Mouse (Mus musculus): ENCODE results near the gene Ddi2. TPM values are rescaled to one million over a fixed set of nuclear protein-coding genes. Genes with fewer than 3 reads are reported as not detected.

The Ddi2 gene
- 6.3 TPM for polyA plus RNA-seq (2017; shearing (Covaris generic))

DNA sequence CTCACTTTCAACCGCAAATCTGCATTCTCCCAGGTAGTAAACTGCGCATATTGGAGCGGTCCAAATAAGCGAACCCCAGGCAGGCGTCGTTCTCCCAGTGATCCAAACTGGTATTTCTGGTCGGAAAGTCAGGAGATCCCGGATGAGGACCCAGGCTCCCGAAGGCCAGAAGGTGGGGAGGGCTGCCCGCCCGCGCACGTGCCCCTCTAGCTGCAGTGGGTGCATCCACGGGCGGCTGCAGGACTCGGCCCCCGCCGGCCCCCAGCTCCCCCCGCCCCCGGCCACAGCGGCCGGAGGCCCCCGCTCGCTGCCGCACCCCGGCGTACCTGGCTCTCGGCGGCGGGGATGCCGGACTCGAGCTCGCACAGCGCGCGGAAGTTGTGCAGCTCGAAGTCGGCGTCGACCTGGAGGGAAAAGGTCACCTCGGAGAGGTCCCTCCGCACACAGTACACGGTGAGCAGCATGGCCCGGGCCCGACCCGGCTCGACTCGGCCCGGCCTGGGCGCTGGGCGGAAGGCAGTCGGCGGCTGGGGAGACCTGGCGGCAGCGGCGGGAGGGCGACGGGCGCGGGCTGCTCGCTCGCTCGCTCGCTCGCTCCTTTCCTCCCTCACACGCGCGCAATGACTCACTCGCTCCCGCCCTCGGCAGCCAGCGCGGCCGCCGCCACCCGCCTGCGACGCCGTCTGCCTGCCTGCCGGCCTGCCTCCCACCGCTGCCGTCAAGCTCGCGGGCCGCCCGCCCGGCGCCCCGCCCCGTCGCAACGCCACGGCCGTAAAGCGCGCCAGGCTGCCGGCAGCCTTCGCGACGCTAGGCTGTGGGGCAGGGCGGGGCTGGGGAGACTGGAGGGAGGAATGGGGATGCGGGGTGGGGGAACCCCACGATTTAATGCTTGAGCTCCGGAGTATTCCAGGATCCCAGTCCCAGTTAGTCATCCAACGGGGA lies at the start of gene Ddi2:
Ddi2 (minus strand) TSS at position 689 of the 942 bp plus-strand sequence.

DNA sequence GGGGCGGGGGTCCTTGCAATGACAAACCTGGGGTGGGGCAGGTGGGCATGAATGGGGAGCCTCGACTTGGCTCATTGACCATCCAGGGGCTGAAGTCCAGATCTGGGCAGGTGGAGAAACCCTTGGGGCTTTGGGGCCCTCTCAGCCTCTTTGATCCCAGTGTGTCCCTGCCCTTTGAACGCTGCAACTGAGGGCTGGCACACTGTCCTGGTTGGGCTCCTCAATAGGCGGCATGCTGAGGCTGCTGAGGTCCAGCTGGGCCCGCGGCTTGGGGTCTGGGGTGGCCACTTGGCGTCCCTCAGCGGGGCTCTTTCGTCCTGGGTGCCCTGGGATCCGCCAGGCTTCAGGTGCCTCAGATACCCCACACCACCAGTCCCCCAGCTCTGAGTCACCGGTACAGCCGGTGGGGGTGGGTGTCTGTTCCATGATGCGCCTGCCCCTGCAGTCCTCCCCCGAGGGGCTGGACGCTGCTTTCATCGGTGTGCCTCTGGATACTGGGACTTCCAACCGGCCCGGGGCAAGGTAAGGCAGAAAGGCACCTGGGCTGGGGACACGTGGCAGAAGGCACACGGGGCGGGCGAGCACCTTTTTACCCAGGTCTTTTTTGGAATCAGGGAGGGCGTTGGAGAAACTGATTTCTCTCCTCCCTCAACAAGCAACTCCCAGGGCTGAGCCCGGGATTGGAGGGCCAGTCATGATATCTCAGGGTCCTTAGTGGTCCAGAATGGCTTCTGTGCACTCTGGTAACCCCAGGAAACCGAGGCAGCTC lies 23.5 kb upstream of the Ddi2 start, which contains the start of gene Agmat:
Agmat (plus strand) TSS at position 95 of the 769 bp plus-strand sequence.

DNA sequence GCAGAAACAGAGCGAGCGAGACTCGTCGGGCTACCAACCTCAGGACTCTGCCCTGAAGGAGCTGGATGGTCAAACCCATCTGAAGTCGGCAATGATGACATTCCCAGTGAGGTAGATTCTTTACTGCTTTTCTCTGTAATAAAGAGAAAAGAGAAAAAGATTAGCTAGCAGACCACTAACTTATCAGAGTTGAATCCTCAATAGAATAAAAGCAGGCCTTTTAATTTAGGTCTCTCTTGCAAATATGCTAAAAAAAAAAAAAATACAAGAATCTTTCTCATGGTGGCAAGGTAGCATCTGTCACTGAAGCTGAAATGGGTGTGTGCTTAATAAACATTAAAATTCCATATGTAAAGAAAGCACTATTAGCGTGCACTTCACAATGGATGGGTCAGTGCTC lies 37.7 kb downstream of the Ddi2 start, which contains the start of gene Rsc1a1:
Rsc1a1 (minus strand) TSS at position 101 of the 400 bp plus-strand sequence.

DNA sequence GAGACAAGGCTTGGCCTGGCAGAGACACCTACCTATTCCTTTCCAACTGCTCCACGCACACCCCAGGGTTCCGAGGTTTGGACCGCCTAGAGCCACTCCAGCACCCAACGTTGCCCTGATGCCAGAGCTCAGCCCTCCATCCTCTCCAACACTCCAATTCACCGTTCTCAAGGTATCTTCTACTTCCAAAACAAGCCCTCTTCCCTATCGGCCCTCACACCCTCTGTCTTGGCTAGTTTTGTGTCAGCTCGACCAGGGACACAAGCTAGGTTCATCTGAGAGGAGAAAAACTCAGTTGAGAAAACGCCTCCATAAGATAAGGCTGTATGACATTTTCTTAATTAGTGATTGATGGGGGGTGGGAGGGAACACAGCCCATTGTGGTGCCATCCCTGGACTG lies 58.4 kb downstream of the Ddi2 start, which contains the start of gene Plekhm2:
Plekhm2 (minus strand) TSS at position 101 of the 400 bp plus-strand sequence.

Other genes with a start within 250 kb of the Ddi2 start
- gene Spen, start 184.8 kb downstream of the Ddi2 start, polyA plus RNA-seq (2017; shearing (Covaris generic)), result 7.7 TPM
- 0.29 TPM for gene Fblim1, start 117.3 kb downstream of the Ddi2 start, polyA plus RNA-seq (2017; shearing (Covaris generic))
- 0.57 TPM for gene Tmem82, start 104.8 kb downstream of the Ddi2 start, polyA plus RNA-seq (2017; shearing (Covaris generic))
- not detected for gene Slc25a34, start 99.6 kb downstream of the Ddi2 start, polyA plus RNA-seq (2017; shearing (Covaris generic))
- 3.9 TPM for gene Plekhm2, start 58.5 kb downstream of the Ddi2 start, polyA plus RNA-seq (2017; shearing (Covaris generic))
- 0.17 TPM for gene Rsc1a1, start 37.8 kb downstream of the Ddi2 start, polyA plus RNA-seq (2017; shearing (Covaris generic))
- gene Agmat, start 23.3 kb upstream of the Ddi2 start, polyA plus RNA-seq (2017; shearing (Covaris generic)), result not detected
- 6.4 TPM for gene Dnajc16, start 67.5 kb upstream of the Ddi2 start, polyA plus RNA-seq (2017; shearing (Covaris generic))
- gene Casp9, start 70.2 kb upstream of the Ddi2 start, polyA plus RNA-seq (2017; shearing (Covaris generic)), result 23.9 TPM
- not detected for gene Cela2a, start 102.7 kb upstream of the Ddi2 start, polyA plus RNA-seq (2017; shearing (Covaris generic))
- gene Ctrc, start 122.9 kb upstream of the Ddi2 start, polyA plus RNA-seq (2017; shearing (Covaris generic)), result not detected
- 21.0 TPM for gene Efhd2, start 151.5 kb upstream of the Ddi2 start, polyA plus RNA-seq (2017; shearing (Covaris generic))

All from inflammation-experienced regulatory T-cells, adult 16 weeks (primary cell).